In the genomic region with DNA sequence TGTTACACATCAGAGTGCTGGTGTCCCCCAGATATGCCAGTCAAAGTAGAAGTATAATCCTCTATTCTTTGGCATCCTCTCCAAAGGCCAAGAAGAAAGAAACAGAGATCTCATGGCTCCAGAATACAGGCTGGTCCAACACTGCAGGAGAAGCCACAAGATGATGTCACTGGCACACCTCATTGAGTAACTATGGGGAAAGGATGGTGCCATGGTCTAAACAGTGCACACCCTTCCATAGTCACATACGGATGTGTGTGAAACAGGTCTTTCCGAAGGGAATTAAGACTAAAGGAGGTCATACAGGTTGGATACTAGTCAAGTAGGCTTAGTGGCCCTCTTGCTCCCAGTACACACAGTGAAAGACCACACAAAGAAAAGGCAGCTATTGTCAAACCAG, we compare ENCODE assay signal across 15 mouse cellular contexts. TPM values are rescaled to one million over a fixed set of nuclear protein-coding genes. Genes with fewer than 3 reads are reported as not detected.
"Had no signal": no experiment of that assay in that cellular context is flagged by ENCODE, and none has a peak within 500 bp of the region (broad histone marks: within the 10 kb centered on the region; RNA-seq: fewer than 3 reads in every experiment).

No protein-coding gene starts in this region.

- H3K9me3 ChIP-seq: intestine, embryonic 15.5 days; kidney, embryonic 15.5 days; limb, embryonic 15.5 days; liver, embryonic 13.5 days had no signal

- DNase-seq: kidney, adult 2 months; kidney, postnatal 14 days; layer of hippocampus, postnatal 36 days; liver, embryonic 13.5 days; lung, adult 2 months; lung, postnatal 10 days; lung, postnatal 4 days; midbrain, embryonic 14.5 days; right cerebral cortex, adult 18-20 months; right cerebral cortex, postnatal 25 days had no signal

- H3K27me3 ChIP-seq: intestine, embryonic 15.5 days; kidney, embryonic 15.5 days; limb, embryonic 15.5 days; liver, embryonic 13.5 days had no signal

- H3K9ac ChIP-seq: intestine, embryonic 15.5 days; kidney, embryonic 15.5 days; limb, embryonic 15.5 days; liver, embryonic 13.5 days had no signal

- H3K4me3 ChIP-seq: intestine, embryonic 15.5 days; kidney, embryonic 15.5 days; limb, embryonic 15.5 days; liver, embryonic 13.5 days; myocyte had no signal

- H3K4me2 ChIP-seq: intestine, embryonic 15.5 days; kidney, embryonic 15.5 days; limb, embryonic 15.5 days; liver, embryonic 13.5 days had no signal

- ATAC-seq: intestine, embryonic 15.5 days had no signal

- H3K27ac ChIP-seq: intestine, embryonic 15.5 days; limb, embryonic 15.5 days; liver, embryonic 13.5 days had no signal

RNA-seq across cellular contexts. Expression of a gene that starts 18.4 kb away (rescaled TPM):
- polyA plus RNA-seq: lung, adult 2 months; small intestine, adult 2 months had no signal
